Mouse (Mus musculus): ENCODE data around the gene Ptprz1.
"Not testable (repeated sequence)": the region's sequence is repeated elsewhere in the genome, so short reads cannot be mapped to it uniquely, and the experiment has no call there.

Gene Ptprz1

GRCm38 (mm10) chr6:23003152-23003551 lies 127.8 kb downstream of the Ptprz1 start:
- DNase-seq (ENCODE audit: low spot score in 2 of 2), result no peak

- no peak for DNase-seq (ENCODE audit: low spot score in 2 of 2)
Observed at GRCm38 (mm10) chr6:23014988-23015613, 139.8 kb downstream of the Ptprz1 start.

- DNase-seq (ENCODE audit: low spot score in 2 of 2), result no peak
Observed at GRCm38 (mm10) chr6:23028251-23028650, 152.9 kb downstream of the Ptprz1 start.

- DNase-seq (ENCODE audit: low spot score in 2 of 2), result no peak
Observed at GRCm38 (mm10) chr6:23048836-23049235, 173.5 kb downstream of the Ptprz1 start.

GRCm38 (mm10) chr6:23055734-23056133 lies 180.4 kb downstream of the Ptprz1 start:
- no peak for DNase-seq (ENCODE audit: low spot score in 2 of 2)

GRCm38 (mm10) chr6:23076060-23076459 lies 200.8 kb downstream of the Ptprz1 start:
- DNase-seq (ENCODE audit: low spot score in 2 of 2), result no peak

GRCm38 (mm10) chr6:23078273-23078672 lies 203.0 kb downstream of the Ptprz1 start:
- DNase-seq (ENCODE audit: low spot score in 2 of 2), result no peak

GRCm38 (mm10) chr6:23079991-23080680 lies 204.8 kb downstream of the Ptprz1 start:
- no peak for DNase-seq (ENCODE audit: low spot score in 2 of 2)

- DNase-seq (ENCODE audit: low spot score in 2 of 2), result no peak
Observed at GRCm38 (mm10) chr6:23084587-23085421, 209.5 kb downstream of the Ptprz1 start.

- DNase-seq (ENCODE audit: low spot score in 2 of 2), result not testable (repeated sequence)
Observed at GRCm38 (mm10) chr6:23089292-23089691, 214.0 kb downstream of the Ptprz1 start.

GRCm38 (mm10) chr6:23090346-23091055 lies 215.2 kb downstream of the Ptprz1 start:
- not testable (repeated sequence) for DNase-seq (ENCODE audit: low spot score in 2 of 2)

Measured in thymus, postnatal 10 days (tissue).